Mouse (Mus musculus): Measurements from ENCODE around the gene Homer3.

Gene Homer3

DNA sequence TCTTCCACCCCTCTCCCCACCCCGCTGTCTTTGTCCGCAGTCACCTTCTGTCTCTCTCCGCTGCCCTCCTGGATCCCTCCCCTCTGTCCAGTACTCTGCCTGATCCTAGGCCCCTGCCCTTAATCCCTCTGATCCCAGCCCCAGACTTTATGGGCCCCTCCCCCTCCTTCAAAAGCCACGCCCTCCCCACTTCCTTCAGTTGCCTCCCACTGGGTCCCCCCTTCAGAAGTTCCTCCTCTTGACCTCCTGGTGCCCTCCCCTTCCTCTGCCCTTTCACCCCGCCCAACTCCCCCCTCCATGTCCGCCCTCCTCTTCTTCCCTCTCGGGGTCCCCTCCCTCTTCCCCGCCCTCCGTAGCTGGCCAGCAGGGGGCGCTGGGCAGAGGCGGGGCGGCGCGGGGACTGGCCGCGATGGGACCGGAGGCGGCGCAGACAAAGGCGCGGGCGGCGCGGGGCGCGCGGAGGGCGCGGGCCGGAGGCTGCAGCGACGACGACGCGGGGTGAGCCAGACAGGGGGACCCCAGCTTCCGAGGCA is at the start of gene Homer3:
TSS of gene Homer3 (plus strand) at position 225 of the 533 bp plus-strand sequence.
- 3% methylated on average over 36 of the region's 36 CpGs for WGBS

DNA sequence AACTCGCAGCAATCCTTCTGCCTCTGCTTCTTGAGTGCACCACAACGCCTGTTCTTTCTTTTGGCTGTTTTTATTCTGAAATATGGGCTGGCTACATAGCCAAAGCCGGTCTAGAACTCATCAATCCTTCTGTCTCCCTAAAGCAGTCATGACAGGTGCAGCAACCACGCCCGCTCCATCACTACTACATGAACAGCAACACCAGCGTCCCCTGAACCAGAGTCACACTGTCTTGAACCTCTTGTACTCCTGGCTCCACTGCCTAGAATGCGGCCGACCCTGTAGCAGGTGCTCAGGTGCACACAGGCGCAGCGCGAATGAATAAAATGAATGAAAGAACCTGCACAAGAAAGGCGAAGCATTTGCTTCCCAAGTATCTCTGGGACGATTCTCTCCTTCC is 49.0 kb upstream of the Homer3 start:
- 3% methylated on average over 13 of the region's 13 CpGs for WGBS

DNA sequence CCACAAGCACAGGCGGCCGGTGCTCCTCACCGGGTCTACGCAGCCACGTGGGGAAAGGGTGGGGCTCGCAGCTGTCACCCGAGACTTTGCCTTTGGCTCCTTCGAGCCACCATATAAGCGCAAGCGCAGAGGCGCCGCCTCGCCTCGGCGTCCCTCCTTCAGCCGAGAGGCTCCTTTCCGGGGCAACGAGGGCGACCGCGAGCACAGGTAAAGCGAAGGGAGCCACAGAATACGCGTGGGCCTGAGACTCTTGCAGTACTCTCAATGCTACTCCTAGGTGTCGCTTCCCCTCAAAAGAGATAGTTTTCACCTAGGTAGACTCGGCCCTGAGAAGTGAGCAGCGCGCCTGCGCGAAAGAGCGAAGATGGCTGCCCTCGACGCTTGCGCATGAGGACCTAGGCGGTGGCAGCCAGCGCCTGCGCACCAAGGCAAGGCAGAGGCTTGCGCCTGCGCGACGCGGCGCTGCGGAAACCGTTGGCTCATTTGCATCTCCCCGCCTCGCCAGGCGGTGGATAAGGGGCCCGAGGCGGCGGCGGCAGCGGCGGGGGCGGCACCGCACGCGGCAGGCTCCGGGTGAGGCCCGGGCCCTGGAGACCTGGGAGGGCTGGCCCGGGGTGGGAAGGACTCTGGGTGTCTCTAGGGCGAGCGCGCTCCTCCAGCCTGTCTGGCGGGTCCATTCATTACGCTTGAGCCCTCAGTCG is 48.4 kb upstream of the Homer3 start, which contains the start of the genes Sugp2 and Armc6:
TSS of gene Sugp2 (plus strand) at position 147 of the 701 bp plus-strand sequence.
TSS of gene Armc6 (minus strand) at position 387 of the 701 bp plus-strand sequence.
- under 1% methylated on average over 67 of the region's 67 CpGs for WGBS

DNA sequence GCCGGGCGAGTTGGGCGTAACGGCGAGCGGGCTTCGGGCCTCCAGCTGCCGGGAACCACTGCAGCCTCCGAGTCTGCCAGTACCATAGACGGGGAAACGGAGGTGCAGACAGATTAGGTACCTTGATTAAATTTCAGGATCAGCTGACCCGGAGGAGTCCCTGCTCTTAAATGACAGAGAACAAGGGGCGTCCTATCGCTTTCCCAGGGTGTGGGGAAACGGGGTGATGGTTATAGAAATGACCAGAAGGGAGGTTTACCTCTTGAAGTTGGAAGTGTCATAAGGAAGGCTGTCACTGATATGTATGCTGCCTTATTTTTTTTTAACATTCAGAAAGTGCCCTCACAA is 47.9 kb upstream of the Homer3 start:
- WGBS: under 1% methylated on average over 15 of the region's 15 CpGs

DNA sequence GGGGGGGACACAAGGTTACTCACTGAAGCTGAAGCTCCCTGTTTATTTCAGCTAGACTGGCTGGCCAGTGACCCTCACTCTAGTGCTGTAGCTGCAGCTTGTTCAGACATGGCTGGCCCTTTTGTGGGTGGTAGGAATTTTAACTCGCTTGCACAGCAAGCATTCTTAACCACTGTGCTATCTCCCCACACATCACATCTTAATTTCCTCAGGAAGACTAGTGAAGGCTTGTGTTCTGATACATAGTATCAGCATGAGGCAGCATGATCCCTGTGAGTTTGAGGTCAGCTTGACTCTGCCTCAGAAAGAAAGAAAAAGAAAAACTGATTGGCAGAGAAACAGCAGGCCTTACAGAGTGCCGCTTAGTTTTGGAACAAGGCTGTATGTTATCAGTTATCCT is 44.8 kb upstream of the Homer3 start:
- 76% methylated on average over 2 of the region's 2 CpGs for WGBS

DNA sequence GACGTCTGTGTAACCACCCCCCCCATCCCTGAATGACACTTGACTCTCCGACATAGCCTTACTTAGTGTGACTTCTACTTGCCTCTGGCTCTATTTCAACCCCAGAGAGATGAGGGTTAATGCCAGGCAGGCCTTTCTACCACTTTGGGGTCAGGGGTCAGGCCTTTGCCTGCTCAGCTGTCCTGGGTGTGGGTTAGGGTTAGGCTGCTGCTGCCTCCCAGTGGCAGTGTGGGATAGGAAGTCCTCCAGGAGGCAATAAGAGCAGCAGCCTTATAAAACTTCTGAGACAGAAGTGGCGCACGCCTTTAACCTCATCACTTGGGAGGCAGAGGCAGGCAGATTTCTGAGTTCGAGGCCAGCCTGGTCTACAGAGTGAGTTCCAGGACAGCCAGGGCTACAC is 42.0 kb upstream of the Homer3 start:
- 81% methylated on average over 5 of the region's 5 CpGs for WGBS

DNA sequence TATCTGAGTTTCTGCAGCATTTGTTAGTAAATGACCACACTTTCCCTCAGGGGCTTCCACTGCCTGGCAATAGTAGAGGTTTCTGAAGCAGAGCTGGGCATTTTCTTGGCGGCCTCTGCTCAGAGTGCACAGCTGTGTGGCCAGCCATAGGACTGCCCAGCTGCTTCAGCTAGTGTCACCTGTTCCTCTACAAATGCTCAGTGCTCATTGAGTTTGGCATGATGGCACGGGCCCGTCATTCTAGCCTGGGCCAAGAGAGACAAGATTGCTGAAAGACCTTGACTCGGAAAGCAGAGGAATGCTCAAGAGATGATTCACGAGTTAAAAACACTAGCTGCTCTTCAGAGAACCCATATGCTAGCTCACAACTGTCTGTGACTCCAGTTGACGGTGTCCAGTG is 36.0 kb upstream of the Homer3 start:
- WGBS: 72% methylated on average over 6 of the region's 6 CpGs

DNA sequence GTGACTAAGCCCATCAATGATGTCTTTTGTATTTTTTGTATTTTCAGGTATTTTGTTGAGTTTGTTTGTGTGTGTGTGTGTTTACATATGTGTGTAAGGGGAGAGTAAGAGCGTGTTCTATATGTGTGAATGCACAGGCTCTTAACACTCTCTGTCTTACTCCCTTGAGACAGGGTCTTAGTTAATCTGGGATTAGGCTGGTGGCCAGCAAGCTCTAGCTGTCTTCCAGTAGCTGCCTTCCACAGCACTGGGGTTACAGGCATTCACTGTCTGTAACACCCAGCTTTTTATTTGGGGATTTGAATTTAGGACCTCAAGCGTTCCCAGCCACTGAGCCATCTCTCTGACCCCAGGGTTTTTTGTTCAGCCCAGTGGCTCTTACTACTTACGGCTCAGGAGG is 34.8 kb upstream of the Homer3 start:
- WGBS: 79% methylated on average over 3 of the region's 3 CpGs

DNA sequence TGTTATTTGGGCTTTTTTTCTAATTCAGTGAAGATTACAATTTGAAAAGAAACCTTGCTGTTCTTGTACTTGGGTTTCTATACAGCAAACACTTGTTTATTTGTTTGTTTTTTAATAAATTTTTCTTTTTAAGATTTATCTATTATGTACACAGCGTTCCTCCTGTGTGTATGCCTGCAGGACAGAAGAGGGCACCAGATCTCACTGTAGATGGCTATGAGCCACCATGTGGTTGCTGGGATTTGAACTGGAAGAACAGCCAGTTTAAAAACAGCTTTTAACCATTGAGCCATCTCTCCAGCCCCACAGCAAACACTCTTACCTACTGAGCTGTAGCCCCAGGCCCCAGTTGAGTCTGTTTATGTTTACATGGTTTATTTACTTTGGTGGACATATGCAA is 28.0 kb upstream of the Homer3 start:
- WGBS: 53% methylated on average over 1 of the region's 1 CpGs

DNA sequence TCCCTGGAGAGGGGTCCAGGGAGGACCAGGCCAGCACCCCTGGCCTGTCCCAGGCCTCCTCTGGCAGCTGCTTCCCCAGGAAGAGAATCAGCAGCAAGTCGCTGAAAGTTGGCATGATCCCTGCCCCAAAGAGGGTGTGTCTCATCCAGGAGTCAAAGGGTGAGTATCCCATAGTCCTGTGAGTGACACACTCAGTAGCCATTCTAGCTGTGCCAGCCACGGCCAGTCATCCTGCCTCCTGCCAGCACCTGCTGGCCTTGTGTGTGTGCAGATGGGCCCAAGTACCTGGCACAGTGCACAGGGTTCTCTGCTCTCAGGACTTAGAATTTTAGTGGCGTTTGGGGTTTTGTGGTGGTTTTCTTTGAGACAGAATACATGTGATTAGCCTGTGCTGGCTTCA is 25.2 kb upstream of the Homer3 start:
- WGBS: 78% methylated on average over 3 of the region's 3 CpGs

DNA sequence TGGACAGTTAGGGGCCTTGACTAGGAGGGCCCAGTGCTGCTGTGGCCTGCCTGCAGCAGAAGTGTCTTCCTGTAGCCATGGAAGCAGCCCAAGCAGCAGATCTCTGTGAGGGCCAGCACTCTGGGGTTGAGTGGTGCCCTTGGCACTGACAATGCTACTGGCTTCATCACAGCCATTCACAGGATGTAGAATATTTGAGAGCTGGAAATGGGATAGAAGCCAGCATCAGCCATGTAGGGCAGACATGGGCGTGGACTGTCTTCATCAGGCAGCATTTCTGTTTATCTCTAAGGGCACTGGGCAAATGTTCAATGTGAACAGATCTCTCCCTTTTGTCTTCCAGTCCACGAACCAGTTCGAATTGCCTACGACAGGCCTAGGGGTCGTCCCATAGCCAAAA is 24.0 kb upstream of the Homer3 start:
- WGBS: 80% methylated on average over 5 of the region's 5 CpGs

DNA sequence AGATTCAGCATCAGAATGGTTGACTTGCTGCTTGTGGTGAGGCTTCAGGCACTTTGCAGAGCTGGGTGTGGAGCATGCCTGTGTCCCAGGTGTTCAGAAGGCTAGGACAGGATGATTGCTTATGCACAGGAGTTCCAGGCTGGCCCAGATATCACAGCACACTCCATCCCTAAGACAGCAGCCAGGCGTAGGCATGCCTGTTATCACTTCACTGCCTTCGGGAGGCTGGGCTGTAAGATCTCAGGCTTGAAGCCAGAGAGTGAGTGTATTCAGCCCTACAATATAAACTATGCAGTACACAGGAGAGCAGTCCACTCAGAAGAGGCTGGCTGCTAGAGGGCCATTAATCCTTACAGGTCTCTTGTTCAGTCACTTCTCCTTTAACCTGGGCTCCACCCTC is 23.6 kb upstream of the Homer3 start:
- WGBS: 54% methylated on average over 2 of the region's 2 CpGs

DNA sequence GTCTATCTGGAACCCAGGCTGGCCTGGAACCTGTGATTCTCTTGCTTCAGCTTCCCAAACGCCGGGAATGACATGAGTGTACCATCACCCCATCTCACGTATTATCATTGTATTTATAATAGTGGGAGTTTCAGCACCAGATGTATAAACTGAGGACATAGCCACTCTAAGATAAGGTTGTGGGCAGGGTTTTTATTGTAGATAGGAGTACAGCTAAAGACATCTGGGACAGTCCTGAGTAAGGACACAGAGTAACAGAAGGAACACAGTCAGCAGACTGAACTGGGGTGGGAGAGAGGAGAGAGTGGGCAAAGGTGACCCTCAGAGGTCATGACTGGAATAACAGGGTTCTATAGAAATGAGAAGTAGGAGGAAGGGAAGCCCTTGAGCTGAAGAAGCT is 15.0 kb upstream of the Homer3 start:
- 91% methylated on average over 3 of the region's 3 CpGs for WGBS

DNA sequence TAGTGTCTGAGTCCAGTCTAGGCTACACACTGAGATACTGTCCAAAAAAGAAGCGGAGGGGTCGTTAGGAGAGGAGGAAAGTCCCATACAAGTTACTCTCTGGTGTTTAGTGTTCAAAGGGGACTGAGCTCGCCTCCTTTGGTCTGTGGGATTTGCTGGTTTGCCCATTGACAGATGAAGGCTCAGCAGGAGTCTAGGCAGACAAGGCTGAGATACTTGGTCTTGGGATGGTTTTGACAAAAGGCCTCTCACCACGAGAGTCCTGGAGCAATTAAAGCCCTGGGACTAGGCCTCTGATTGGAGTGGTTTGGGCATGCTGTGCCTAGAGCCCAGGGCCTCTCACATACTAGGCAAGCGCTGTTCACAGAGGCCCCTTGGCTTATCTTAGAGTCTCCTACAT is 14.3 kb upstream of the Homer3 start:
- WGBS: 48% methylated on average over 5 of the region's 5 CpGs

DNA sequence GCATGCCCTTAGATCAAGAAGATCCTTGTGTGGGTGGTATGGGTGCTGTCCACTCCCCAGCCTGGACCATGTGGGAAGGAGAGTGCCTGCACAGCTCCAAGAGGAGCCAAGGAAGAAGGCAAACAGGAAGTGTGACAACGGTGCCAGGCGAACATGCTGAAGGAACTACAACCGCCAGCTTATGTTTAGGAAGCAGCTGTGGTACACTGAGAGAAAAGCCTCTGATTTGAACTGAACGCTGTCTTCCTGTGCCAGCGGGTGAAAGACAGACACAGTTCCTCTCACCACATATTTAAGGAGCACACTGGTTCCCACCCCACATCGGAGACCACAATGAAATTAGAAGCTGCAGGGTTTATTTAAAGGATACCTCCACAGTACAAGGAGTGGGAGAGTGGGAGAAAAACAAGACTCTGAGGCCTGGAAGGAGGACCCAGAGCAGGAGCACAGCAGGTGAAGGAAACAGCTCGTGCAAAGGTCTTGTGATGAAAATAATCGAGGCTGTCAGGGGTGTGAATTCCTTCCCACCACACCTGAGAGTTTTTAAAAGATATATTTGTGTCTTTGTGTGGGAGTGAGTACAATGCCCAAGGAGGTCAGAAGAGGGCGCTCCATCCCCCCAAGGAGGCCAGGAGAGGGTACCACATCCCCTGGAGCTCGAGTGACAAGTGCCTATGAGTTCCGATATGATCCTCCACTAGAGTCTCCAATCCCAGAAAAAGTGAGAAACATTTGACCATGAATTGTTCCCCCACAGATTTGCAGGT is 13.6 kb upstream of the Homer3 start:
- WGBS: 10% methylated on average over 11 of the region's 11 CpGs

DNA sequence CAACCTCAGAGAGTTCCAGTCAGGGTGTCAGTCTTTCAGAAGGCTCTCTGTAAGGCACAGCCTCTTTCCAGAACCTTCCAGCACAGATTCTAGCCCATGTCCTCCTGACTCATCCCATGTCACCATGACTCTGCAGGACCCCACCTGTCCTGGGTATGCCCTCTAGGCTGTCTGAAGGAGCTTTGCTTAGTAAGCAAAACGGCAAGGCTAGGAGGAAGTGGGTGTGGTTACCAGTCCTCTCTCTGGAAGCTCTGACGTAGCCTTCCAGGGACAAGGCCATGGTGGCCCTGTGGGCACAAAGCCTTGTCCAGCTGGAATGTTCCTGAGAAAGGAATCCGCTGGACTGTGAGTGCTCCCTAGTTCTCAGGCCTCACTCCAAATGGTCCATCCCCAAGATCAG is 9.7 kb upstream of the Homer3 start:
- 59% methylated on average over 3 of the region's 3 CpGs for WGBS

DNA sequence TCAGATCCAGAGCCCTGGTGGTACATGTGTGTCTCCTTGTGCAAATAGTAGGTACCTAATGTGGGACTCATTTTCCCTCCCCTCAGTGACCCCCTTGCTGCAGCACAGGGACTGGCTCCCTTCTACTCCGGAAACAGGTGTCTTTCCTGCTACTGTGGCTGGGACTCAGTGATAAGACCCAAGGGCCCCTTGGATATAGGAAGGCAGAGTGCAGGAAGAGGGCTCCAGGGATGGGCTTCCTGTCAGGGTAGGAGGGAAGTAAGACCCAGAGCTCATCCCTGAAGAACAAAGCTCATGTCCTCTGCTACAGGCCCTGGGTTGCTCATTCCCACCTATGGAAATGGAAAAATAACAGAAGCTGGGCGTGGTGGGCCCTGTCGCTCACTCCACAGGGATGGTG is 6.2 kb upstream of the Homer3 start:
- WGBS: 81% methylated on average over 3 of the region's 3 CpGs

DNA sequence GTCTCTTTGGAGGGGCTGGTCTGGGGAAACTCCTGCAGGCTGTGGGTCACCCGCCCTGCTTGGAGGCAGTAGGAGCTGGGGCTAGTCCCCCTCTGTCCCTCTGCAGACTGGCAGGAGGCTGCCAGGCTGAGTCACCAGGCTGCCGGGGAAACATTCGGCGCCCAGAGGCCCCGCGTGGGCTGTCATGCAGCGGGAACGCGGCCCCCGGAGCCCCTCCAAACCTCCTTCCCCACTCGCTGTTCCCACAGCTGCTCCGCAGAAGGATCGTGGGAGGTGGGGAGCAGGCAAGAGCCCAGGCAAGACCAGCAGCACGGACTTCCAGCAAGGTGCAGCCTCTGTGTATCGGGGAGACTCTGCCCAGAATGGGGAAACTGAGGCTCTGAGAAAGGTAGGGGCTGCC is 4.5 kb upstream of the Homer3 start:
- 37% methylated on average over 15 of the region's 15 CpGs for WGBS

DNA sequence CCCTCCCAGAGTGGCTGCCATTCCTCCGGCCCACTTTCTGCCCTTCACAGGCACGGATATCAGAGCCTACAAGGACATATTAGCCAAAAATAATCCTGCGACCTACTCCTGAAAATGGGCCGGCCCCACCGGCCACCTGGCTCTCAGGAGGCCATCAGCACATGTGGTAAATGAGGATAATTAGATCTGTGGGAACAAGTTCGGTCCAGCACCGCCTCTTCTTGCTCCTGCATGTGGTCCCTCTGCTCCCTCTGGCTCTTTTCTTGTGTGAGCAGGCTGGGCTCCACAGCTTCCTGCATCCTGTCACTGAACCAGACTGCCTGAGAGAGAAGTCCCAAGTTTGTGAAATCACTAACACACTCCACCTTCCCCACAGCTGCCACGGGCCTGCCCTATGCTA is 3.4 kb upstream of the Homer3 start:
- WGBS: 74% methylated on average over 8 of the region's 8 CpGs

DNA sequence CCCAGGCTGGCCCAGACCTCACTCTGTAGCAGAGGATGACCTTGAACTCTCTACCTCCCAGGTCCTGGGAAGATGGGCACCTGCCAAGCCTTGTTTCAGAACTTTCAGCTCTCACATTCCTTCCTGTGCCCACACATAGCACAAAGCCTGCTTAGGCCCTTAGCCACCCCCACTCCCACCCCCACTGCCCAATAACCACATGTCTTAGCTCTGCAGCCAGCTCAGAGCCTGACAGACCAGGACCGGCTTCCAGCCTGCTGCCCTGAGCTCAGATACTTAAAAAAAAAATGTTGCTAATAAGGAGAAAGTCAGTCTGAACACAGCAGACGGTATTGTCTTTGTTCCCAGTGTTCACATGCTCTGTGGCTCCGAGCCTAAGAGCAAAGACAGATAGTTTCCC is 1.6 kb upstream of the Homer3 start:
- 32% methylated on average over 3 of the region's 3 CpGs for WGBS

DNA sequence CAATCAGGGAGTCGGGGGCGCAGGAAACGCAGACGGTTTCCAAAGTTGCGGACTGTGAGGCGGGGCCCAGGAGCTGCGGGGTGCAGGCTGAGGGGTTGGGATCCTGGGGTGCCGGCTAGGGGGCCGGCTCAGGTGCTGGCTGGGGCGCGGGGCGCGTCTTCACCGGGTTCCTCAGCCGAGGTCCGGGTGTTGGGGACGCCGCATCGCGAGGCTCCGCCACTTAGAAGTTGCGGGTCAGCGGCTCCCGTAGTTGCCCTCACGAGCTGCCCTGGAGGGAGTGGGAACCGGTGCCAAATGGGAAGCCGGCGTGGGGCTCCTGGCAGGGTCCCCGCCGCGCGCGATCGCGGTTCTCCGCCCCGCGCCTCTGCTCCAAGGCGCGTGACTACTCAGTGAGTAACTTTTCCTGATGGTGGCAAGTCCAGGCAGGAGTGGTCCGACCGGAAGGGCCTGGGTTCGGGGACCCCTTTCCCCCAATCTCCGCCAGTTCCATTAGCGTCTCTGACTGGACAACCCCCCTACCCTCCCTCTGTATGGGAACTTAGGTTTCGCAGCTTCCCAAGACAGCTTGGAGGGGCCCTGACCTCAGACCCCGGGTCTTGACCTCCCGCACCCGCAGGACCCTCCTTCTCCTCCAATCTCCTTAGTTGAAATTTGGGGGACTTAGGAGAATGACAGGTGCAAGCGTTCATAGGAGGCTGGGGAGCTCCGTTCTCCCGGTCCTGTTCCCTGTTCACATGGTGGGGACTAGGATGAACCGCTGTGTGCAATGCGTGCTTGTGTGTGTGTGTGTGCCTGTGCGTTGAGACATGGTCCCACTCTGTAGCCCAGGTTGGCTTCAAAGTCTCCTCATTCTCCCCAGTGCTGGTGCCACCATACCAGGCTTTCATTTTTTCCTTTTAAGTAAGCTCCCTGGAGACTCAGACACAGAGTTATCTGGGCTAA is 780 bp downstream of the Homer3 start:
- 2% methylated on average over 53 of the region's 55 CpGs for WGBS

DNA sequence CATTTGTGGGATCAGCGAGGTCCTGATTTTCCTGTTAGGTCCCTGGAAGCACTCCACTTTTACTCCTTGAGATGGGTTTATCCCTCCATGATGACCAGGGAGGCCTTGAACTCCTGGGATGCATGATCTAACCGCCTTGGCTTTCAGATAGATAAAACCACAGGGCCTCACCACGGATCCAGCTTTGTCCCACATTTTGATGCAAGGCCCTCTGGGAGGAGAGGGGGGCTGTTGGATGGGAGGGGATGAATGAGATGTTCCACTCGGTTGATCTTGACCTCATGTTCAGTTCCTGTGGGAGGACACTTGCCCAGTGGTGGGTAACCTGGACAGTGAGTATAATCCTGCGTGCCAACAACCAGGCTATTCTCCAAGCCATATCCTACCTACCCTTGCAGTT is 1.8 kb downstream of the Homer3 start:
- 84% methylated on average over 5 of the region's 5 CpGs for WGBS

Measured in cerebral cortex, adult 2 months (tissue).